Mouse (Mus musculus): Measurements from ENCODE around the gene Epha3.

- no peak for TF ChIP-seq CTCF (IDR thresholded peaks at IDR 0.05; ENCODE audit: extremely low read depth, insufficient read depth, insufficient read length, insufficient replicate concordance)
- no peak for TF ChIP-seq POLR2A (IDR thresholded peaks at IDR 0.05; ENCODE audit: low read depth, low read length)
Measured at GRCm38 (mm10) chr16:63743208-63743854, 120.6 kb downstream of the Epha3 start.
